Mouse (Mus musculus) A20 (cell line): ENCODE data around the gene Pdgfa.

Experiments
- DNase-seq: peaks from one replicate; pipeline ENCODE4 v3.0.0-alpha.2; 2011; ENCODE audit warnings: low read depth, low spot score

Gene Pdgfa

DNA sequence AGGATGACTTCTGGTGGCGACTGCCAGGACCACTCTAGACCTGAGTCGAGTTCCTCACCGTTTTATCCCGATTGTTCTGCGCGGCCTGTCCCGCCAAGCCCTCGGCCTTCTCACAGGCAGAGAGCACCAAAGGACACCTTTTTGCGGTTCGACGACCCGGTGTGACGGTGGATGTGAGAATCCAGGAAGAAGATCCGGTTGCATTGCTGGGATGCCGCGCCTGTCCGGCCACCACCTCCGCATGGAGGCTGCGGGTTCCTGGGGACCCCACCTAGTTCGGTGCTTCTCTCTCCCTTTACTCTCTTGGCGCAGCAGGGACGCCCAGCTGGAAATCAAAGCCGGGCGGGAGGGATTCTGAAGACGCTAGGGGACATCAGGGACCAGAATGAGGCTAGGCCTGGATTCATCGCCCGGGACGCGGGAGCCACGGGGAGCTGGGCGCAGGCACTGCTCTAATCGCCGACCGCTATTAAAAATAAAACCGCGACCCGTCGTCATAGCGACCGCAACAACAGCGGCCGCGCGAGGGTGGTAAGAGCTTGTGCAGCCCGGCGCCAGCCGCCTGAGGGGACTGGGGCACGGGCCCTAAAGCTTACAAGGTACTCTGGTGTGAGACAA, at the start of gene Pdgfa:
Gene Pdgfa, minus strand, starts transcription at position 200 of the 618 bp plus-strand sequence.
- no peak for DNase-seq

DNA sequence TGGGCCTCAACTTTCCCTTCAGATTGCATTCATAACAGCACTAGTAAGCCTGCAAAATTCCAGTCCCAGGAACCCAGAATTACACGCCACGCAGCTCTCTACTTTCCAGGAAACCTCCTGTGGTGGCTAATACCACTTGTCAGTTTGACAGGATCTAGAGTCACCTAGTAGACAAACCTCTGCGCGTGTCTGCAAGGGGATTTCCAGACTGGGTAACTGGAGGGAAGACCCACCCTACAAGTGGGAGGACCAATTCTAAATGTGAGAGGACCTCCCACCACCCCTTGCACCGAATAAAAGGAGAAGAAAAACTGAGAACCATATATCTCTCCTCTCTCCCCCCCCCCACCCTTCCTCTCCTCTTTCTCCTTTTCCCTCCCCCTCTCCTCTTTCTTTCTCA, 49.5 kb upstream of the Pdgfa start:
- peak; percentile 27 for DNase-seq

DNA sequence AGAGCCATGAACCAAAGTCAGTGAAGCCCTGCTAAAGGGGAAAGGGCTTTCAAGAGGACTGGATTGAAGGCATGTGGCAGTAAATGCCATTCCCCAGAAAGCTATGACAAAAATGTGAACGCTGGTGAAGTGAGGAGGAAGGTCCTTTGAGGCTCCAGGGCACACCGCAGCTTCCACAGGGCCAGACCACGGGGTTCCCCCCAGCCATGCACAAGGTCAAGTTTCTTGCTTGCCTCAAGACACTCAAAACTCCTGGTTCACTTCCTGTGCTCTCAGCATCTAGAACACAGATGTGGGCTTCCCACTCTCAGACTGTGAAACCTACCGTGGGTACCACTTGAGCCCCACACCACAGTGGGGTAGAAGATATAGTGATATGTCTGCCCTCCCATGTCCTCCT, 46.4 kb upstream of the Pdgfa start:
- no peak for DNase-seq

DNA sequence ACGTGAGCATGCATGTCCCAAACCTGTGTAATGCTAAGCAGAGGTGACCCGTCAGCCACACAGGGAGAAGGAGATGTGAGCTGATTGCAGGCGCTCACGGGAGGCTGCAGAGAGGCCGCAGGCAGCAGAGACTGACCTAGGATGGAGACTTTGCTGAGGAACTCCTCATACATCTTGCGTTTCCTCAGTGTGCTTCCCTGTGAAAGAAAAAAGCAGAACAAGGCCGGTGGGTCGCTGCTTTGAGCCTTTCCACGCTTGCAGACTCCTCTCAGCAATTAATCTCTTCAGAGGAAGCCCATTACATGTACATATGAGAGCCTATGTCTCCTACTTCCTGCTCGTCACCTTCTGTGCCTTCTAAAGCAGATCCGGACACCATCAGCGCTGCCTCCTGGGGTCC, 45.1 kb upstream of the Pdgfa start:
- DNase-seq: no peak

DNA sequence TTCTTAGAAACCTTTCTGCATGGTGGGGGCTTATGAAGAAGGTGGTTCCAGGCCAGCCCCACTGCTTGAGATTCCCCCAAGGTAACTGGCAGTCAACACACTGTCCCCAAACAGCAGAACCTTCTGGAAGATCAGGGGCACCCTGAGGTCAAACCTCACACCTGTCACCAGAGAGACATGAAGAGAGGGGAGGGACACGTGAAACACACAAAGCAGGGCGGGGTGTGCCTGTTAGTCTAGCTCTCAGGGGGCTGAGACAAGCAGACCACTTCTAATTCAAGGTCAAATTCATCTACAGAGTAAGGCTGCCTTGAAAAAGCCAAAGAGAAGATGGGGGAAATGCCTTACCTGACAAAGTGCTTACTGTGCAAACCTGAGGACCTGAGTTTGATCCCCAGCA, 38.0 kb upstream of the Pdgfa start:
- no peak for DNase-seq

DNA sequence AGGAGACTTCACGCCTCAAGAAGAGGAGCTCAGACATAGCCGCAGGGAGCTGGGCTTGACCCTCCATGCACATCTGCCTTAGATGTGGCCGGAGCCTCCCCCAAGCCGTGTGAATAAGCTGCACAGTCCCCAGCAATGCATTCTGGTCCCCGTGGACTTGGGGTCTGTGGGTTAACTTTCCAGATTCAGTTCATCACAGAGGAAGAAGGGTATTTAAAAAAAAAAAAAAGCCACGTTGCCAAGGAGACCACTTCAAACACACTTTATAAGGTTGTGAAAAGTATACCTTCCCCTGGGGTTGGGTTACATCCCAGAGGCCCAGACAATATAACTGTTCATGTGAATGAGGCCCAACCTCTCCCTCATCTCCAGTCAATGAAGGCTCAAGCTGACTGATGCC, 37.6 kb upstream of the Pdgfa start:
- no peak for DNase-seq

DNA sequence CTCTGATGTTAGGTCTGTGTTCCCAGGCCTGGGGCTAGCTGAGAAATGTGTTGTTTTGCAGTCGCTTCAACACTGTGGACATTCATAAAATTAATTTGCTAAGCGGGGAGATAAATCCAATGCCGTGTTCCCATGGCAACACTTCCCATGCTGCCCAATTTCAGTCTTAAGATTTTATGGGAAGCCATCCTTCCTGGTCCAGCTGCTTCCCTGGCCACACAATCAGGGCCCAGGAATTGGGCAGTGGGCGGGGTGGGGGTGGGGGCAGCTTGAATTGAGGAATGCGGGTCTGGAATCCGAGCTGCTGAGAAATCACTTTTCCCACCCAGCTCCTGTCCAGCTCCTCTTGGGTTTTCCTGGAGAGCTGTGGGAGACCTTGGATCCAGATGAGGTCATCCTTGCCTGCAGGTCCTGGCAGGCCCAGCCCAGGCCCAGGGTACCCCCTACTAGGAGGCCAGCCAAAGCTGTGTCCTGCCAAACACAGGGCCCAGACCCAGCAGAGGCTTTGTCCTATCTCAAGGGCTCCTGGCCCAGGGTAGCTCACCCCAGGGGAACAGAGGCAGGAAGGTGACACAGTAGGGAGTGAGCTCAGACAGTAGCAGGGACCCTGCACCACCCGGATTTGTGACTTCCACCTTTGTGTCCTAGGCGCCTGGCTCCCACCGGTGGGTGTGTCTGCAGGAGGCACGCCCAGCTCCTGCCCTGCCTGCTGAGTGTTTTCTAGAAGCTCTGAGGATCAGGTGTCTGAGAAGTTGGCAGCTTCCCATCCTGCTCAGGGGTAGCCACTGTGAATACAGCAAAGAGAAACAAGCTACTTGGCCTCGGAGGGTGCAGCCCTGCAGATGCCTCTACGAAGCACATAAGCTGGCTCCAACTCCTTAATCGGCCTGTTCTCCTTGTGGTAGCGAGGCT, 36.5 kb upstream of the Pdgfa start:
- no peak for DNase-seq

DNA sequence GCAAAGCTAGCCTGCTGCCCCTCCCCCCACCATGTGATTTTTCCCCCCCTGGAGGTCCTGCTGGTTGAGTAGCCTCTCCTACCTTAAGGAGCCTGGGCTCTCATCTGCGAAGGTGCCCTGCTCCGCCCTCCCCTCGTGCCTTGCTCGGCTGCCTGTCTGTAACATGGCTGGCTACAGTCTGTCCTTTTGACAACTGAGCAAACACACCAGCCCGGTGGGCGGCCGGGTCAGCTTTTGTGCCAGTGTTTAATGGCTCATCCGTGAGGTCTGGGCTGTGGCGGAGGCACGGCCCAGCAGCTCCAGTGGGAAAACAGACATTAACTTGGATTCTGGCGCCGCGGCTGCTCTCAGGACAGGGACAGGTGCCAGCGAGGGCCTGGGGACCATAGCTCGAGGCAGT, 30.4 kb upstream of the Pdgfa start:
- DNase-seq: no peak

DNA sequence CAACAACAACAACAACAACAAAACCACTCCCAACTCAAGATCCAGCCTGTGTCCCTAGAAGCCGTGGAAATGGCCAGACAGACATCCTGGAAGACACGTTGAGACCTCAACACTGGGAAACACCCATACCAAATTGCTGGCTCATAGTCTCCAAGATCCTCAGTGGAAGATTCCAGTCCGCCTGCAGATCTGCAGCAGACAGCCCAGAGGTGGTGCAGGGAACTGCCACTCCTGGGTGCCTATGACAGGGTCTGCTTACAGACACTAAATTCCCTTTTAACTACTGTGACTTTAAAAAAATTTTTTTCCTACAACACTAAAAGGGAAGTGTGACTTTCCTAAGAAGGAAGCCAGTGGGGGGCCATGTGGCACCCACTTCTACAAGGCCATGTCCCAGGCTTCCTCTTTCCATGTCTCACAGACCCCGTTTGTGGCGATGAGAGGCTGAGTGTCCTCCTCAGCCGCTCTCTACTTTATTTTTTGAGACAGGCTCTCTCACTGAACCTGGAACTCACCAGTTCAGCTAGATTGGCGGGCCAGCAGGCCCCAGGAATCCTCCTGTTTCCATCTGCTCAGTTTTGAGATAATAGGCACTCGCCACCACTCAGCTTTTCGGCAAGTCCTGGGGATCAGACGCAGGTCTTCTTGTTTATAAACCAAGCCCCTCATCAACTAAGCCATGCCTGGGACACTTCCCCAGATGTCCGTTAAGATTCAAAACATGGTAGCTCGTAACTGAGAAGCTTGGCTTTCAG, 27.4 kb upstream of the Pdgfa start:
- DNase-seq: no peak

DNA sequence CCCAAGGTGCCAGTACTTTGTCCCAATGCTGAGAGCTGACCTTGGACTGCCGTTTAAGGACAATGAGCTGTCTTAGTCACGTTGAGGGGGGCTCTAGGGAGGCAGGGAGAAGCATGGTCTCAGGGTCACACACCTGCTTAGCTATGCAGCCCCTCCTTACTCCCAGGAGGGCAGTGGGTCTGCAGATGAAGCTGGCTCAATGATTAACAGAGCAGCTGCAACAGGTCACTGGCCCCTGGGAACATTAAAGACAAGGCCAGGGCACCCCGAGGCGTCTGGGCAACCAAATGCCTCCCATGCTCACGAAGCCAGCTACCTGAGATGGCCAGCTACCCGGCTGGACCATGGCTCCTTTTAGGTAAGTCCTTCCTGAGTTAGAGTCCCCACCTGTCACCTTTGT, 23.4 kb upstream of the Pdgfa start:
- DNase-seq: no peak

DNA sequence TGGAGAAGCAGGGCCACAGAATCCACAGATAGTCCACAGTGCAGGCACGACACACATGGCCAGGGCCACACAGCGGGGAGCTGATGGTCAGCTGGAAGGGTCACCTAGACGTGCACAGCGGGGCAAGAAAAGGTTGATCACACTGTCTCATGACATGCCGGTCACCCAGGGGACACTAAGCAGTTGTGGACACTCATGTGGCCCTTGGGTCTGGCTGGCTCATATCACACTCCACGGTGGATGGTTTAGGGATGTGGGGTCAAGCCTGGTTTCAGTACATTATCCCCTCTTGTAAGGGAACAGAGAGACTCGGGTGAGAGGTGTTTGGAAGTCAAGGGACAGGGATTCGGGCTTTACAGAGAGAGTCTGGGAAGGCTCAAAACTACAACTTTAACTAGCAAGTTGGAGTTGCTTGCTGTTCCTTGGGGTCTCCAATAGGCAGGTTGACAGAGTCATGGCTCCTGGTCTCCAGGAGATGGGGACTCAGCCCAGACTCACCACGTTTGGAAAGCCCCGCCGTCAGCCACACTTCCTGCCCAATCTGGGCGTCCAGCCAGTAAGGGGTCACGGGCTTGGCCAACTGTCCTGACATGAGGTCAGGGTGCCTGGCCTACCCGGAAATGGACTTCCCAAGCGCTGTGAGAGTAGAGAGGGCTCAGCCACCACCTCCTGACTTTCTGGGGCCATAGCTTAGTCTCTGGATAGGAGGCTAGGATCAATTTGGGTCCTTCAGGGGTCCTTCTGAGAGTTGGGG, 20.4 kb upstream of the Pdgfa start:
- no peak for DNase-seq

DNA sequence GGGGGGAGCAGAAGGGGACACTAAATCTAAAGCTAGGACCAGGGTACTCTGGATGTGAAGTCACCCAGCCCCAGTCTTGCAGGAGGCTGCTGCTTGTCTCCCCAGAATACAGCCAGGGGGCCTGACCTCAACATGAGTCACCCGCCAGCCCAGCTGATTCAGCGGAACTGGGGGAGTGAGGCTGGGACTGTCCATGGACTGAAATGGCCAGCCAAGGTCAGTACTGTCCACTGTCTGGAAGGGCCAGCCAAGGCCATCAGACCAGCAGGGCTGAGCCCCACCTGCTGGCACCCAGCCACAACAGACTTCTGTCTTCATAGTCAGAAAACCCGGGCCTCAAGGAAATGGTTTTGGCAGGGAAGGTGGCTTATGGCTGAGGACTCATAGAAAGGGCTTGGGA, 17.9 kb upstream of the Pdgfa start:
- no peak for DNase-seq

DNA sequence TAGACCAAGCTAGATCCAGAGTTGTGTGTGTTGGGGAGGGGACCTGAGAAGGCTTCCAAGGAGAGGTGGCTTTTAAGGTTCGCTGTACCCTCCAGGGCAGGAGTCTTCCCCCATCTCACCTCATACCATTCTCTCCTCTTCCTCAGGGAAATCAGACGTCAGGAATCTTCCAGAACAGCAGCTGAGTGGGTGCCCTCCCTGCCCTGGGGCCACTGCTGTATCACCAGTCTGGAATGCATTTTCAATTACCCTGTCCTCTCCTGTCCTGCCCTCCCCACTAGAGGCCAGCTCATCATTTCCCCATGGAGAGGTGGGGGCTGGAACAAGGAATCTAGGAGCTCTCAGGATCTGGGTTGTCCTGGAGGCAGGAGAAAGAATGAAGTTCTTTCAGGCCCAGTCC, 13.5 kb upstream of the Pdgfa start:
- no peak for DNase-seq

DNA sequence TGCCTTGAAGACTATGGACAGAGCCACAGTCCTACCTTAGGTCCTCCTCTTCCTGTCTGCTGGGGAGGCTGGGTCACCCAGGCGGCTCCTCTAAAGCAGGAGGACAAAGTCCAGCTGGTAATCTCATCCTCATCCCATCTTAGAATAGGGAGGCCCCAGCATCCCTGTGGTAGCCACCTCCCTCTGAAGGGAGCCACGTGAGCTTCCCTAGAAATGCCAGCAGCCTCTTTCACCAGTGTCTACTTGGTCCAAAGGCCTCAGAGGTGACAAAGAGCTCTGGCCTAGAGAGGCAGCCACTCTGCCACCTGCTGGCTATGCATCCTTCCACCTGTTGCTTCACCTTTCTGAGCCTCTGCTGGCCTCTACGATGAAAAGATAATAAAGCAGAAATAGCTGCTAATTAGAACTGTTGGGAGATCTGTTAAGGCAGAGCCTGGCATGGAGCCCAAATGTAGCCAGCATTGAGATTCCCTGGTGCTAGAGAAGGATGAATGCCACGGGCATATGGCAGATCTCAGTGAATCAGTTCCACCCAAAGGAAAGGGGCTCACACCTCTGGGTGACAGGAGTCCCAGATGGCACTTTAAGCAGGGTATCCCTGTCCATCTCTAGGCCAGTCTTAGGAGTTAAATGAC, 10.1 kb upstream of the Pdgfa start:
- DNase-seq: peak; percentile 24

DNA sequence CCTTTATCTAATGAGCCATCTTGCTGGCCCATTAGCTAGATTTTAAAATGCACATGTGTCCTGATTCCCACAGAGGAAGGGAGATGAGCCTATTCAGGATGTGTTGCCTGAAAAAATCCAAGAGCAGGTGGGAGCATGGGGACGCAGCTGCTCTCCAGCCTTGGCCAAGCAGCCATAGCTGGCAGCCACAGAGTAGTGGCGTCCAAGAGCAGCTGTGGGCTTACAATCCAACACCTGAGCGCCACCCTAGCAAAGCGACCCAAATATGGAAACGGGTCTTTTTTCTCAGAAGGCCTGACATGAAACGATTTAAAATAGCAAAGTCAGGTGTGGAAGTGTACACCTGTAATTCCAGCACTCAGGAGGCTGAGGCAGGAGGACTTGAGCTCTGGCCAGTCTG, 7.4 kb upstream of the Pdgfa start:
- DNase-seq: no peak

DNA sequence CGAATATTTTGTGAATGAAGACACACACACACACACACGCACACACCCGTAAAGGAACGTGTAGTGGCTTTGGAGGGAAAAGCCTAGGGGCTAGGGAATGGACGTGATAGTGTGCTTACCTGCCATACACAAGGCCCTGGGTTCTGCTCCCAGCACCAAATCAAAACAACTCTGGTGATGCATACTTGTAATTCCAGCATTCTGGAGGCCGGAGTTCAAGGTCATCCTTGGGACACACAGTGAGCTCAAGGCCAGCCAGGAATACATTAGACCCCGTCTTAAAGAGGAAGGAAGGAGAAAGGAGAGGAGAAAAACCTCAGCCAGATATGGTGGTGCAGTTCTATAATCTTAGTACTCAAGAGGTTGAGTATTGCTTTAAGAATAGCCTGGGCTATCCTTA, 2.5 kb upstream of the Pdgfa start:
- DNase-seq: no peak

DNA sequence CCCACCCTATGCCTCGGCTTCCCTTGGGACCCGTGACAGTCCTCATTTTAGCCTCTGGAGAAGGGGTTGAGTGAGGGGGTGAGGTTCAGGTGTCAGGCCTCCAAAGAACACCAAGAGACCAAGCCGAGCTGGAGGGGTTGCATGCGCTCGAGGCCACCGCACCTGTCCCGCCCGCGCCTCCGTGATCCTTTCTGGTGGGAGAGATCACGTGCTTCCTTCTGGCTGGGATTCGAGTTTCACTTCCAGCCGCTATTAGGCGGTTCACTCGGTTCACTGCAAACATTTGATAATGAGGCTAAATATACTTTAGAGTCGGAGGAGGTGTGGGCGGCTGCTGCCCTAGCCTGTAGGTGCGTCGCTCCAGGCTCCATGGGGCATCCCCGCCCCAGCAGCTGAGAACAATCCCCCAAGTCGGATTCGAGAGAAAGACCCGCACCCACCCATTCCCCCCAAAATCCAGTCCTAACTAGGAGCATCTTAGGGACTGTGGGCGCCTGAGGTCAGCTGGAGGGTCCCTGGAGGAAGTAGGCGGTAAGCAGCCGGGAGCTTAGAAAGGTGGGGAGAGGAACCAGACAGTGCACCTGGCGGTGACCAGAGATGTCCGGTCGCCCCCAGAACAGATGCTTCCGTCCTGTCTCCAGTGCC, 888 bp upstream of the Pdgfa start:
- no peak for DNase-seq

DNA sequence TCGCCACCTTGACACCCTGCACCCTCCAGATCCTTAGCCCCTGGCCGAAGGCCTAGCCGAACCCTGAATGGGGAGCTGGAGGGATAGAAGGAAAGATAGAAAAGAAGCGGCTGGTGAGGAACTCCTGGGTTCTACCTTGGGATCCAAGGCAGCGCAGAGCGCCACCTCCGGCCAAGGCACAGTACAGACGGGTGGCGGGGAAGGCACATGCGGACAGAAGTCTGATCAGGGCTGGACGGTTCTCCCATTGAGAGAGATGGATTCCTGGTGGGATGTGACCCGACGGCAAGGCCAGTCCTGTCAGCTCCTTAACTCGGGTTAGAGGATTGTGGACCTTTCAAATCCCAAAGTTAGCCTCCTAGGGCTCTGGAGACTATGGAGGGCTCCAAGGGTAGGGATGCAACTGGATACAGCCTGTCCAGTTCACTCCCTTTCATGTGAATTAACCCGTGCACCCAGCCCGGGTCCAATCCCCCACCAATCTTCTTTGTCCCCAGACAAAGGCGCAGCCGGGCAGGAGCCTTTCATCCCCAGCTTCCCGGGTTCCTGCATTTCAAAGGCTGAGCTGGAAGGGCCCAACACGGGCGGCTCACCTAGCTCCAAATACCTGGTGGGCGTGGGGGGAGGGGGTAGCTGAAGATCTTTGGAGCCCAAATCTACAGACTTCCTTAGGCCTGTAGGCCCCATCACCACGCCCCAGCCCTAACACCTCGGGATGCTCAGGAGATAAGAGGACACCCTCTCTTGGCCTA, 672 bp downstream of the Pdgfa start:
- no peak for DNase-seq

DNA sequence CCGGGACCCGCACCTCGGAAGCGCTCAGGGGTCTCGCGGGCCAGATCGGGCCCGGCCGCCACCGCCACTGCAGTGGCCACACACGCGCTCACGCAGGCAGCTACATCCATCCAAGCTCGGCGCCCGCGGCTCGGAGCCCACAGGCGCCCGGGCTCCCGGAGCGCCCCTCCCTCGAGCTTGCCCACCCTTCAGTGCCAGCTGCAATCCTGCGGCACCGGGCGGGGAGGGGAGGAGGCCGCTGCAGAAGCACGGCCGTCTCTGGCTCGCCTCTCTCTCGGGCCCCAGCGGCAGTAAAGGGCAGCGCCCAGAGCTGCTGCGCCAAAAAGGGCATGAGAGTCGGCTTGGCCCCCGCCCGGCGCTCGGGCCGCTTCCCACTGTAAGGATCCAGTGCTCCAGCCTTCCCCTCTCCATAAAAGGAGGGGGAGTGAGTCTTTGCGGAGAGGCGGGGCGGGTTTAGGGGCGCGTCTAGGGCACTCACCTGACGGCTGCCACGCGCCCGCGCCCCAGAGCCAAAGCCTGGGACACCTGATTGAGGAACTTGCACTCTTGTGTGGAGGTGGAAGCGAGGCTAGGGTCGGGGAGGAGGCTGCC, 1.4 kb downstream of the Pdgfa start:
- DNase-seq: no peak
